Mouse (Mus musculus): ENCODE data around the gene Tspo.

Gene Tspo

GRCm38 (mm10) chr15:83546029-83546428 lies 17.4 kb upstream of the Tspo start:
- DNase-seq = no peak

GRCm38 (mm10) chr15:83547144-83547543 lies 16.2 kb upstream of the Tspo start:
- no peak for DNase-seq

- peak; percentile 24 to 47 for DNase-seq
Observed at GRCm38 (mm10) chr15:83550137-83550536, 13.3 kb upstream of the Tspo start.

- DNase-seq = no peak
Observed at GRCm38 (mm10) chr15:83553831-83554230, 9.6 kb upstream of the Tspo start.

GRCm38 (mm10) chr15:83555161-83555974 lies 8.0 kb upstream of the Tspo start:
- DNase-seq = peak; percentile 88 to 91

GRCm38 (mm10) chr15:83560941-83561477 lies 2.4 kb upstream of the Tspo start:
- DNase-seq = no peak

GRCm38 (mm10) chr15:83562626-83563270 lies 644 bp upstream of the Tspo start:
- peak; percentile 67 to 78 for DNase-seq

- no peak for DNase-seq
Observed at GRCm38 (mm10) chr15:83563857-83564651, 662 bp downstream of the Tspo start.

GRCm38 (mm10) chr15:83565434-83565833 lies 2.0 kb downstream of the Tspo start:
- no peak for DNase-seq

GRCm38 (mm10) chr15:83566006-83566405 lies 2.6 kb downstream of the Tspo start:
- no peak for DNase-seq

- no peak for DNase-seq
Observed at GRCm38 (mm10) chr15:83567728-83568127, 4.3 kb downstream of the Tspo start.

- DNase-seq = no peak
Observed at GRCm38 (mm10) chr15:83568544-83568943, 5.2 kb downstream of the Tspo start.

- no peak for DNase-seq
Observed at GRCm38 (mm10) chr15:83569682-83570081, 6.3 kb downstream of the Tspo start.

- DNase-seq = no peak
Observed at GRCm38 (mm10) chr15:83570641-83571040, 7.2 kb downstream of the Tspo start.

GRCm38 (mm10) chr15:83571636-83572035 lies 8.2 kb downstream of the Tspo start:
- DNase-seq = no peak

GRCm38 (mm10) chr15:83572132-83572531 lies 8.7 kb downstream of the Tspo start:
- DNase-seq = no peak

- DNase-seq = peak; percentile 47 to 68
Observed at GRCm38 (mm10) chr15:83573606-83574005, 10.2 kb downstream of the Tspo start.

- DNase-seq = no peak
Observed at GRCm38 (mm10) chr15:83574731-83575351, 11.4 kb downstream of the Tspo start.

GRCm38 (mm10) chr15:83575543-83575942 lies 12.2 kb downstream of the Tspo start:
- no peak for DNase-seq

GRCm38 (mm10) chr15:83576651-83577050 lies 13.3 kb downstream of the Tspo start:
- no peak for DNase-seq

GRCm38 (mm10) chr15:83582931-83583330 lies 19.5 kb downstream of the Tspo start:
- DNase-seq = no peak

- peak; percentile 26 to 52 for DNase-seq
Observed at GRCm38 (mm10) chr15:83583419-83584156, 20.2 kb downstream of the Tspo start.
